Mouse (Mus musculus) myocyte (in vitro differentiated cells): ENCODE measurements around the gene Cox10.

ENCODE experiments used
- CEBPB ChIP-seq: IDR thresholded peaks from 2 replicates; pipeline ENCODE4 v1.6.1; 2011; ENCODE audit warnings: mild to moderate bottlenecking, moderate library complexity; ENCODE audit not compliant: poor library complexity, insufficient read depth, severe bottlenecking
- MAX ChIP-seq: IDR thresholded peaks from one replicate; pipeline ENCODE4 v1.6.1; 2011; ENCODE audit warnings: low read depth, mild to moderate bottlenecking, control low read depth
- MYOD1 ChIP-seq, 3 experiments: IDR thresholded peaks; one replicate each; pipeline ENCODE4 v1.6.1; 2011; ENCODE audit warnings: control low read depth in 2 of 3, low read depth in 2 of 3, mild to moderate bottlenecking in 2 of 3, moderate library complexity in 1 of 3; ENCODE audit not compliant: insufficient read length in 2 of 3, control insufficient read depth in 1 of 3
- MYOG ChIP-seq, 3 experiments: IDR thresholded peaks; one replicate each; pipeline ENCODE4 v1.6.1; 2011; ENCODE audit warnings: control low read depth in 2 of 3, low read depth in 2 of 3, mild to moderate bottlenecking in 2 of 3; ENCODE audit not compliant: insufficient read length in 2 of 3, control insufficient read depth in 1 of 3, insufficient read depth in 1 of 3
- POLR2A ChIP-seq: IDR thresholded peaks from one replicate; pipeline ENCODE4 v1.6.1; 2011; ENCODE audit warnings: low read depth, mild to moderate bottlenecking, control low read depth, moderate library complexity; ENCODE audit not compliant: insufficient read length
- POLR2AphosphoS2 ChIP-seq: IDR thresholded peaks from one replicate; pipeline ENCODE4 v1.6.1; 2011; ENCODE audit warnings: low read depth, control low read depth; ENCODE audit not compliant: insufficient read length
- REST ChIP-seq: IDR thresholded peaks from one replicate; pipeline ENCODE4 v1.6.1; 2011; ENCODE audit warnings: mild to moderate bottlenecking, control low read depth, moderate library complexity; ENCODE audit not compliant: insufficient read depth, insufficient read length
- TCF12 ChIP-seq: IDR thresholded peaks from one replicate; pipeline ENCODE4 v1.6.1; 2011; ENCODE audit warnings: mild to moderate bottlenecking, control low read depth; ENCODE audit not compliant: poor library complexity, insufficient read depth, severe bottlenecking
- TCF3 ChIP-seq: IDR thresholded peaks from one replicate; pipeline ENCODE4 v1.6.1; 2011; ENCODE audit warnings: low read depth, control low read depth; ENCODE audit not compliant: insufficient read length
- USF1 ChIP-seq: IDR thresholded peaks from one replicate; pipeline ENCODE4 v1.6.1; 2011; ENCODE audit warnings: low read depth, mild to moderate bottlenecking, control low read depth, moderate library complexity

DNA sequence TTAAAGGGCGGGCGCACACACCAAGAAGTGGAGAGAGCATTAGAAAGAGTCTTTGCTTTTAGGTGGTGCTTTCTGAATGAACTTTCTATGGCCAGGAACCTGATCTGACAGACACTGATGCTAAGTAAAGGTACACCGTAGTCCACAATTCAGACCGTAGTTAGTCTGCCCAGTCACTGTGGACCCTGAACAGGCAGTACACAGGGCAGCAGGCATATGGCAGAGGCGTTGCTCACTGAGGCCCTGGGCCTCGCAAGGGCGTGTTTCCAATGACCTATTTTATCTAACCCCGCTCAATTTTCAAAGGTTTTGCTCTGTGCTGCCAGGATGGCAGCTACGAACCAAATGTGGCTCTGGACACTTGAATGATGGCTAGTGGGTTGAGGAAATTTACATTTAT lies 107.8 kb downstream of the Cox10 start:
- no peak for TF ChIP-seq POLR2A
- no peak for TF ChIP-seq MYOD1 (IDR thresholded peaks at IDR 0.05; ENCODE audit: control insufficient read depth in 1 of 3, insufficient read length in 2 of 3, low read depth in 2 of 3)
- TF ChIP-seq TCF3 = no peak
- TF ChIP-seq CEBPB = no peak
- TF ChIP-seq POLR2AphosphoS2 = no peak
- TF ChIP-seq TCF12 = no peak
- TF ChIP-seq REST = no peak
- TF ChIP-seq MAX = no peak
- TF ChIP-seq MYOG (IDR thresholded peaks at IDR 0.05; ENCODE audit: control insufficient read depth in 1 of 3, insufficient read depth in 1 of 3, insufficient read length in 2 of 3, low read depth in 2 of 3) = no peak
- no peak for TF ChIP-seq USF1
